Mouse (Mus musculus): ENCODE measurements around the gene Resp18.
A peak's percentile ranks its signal among the peaks of the same experiment; 100 is the strongest.
"Not testable (repeated sequence)": the region's sequence is repeated elsewhere in the genome, so short reads cannot be mapped to it uniquely, and the experiment has no call there.

Resp18 gene

DNA sequence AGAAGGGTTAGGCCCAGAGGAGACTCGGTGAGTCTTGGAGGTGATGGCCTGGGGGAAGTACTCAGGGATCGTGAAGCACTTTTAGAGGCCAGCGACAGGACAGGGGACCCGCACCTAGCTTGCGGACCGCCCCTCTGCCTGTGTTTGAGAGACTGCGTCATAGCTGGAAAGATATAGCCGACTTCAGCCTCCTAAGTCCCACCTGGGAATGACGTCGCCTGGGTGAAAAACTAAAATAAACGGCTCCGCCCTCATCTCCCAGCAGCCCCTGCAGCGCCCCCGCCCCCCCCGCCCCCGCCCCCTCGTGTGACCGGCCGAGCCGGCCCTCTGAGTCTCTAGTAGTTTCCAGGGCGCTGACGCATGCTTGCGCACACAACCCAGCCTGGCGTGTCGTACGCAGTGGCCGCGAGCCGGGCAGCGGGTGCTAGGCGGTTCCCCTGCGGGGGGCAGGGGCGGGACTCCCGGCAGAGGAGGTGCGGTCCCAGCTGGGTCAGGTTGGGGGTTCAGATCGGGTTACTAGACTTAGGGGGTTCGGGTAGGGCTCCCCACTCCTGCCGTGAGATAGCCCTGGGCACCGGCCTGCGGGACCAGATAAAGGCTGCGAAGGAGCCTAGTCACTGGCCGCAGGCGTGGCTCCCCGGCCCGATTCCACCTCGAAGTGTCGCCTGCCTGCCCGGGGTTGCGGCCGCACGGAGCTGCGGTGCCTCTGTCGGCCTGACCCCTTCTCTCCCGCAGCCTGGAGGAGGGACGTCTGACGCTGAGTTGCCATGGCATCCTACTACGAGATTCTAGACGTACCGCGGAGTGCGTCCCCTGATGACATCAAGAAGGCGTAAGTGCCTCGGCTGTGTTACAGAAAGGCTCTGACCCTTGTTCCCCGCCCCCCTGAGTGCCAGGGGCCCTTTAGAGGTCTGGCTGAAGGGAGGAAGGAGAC is 41.8 kb downstream of the Resp18 start, which contains the start of gene Dnajb2:
Dnajb2 (plus strand) TSS at position 290 of the 934 bp plus-strand sequence.
- DNase-seq (ENCODE audit: low spot score) = peak; percentile 94

GRCm38 (mm10) chr1:75234606-75235005 is 43.6 kb downstream of the Resp18 start:
- DNase-seq (ENCODE audit: low spot score) = peak; percentile 56

GRCm38 (mm10) chr1:75232489-75232888 is 45.7 kb downstream of the Resp18 start:
- DNase-seq (ENCODE audit: low spot score) = not testable (repeated sequence)

DNA sequence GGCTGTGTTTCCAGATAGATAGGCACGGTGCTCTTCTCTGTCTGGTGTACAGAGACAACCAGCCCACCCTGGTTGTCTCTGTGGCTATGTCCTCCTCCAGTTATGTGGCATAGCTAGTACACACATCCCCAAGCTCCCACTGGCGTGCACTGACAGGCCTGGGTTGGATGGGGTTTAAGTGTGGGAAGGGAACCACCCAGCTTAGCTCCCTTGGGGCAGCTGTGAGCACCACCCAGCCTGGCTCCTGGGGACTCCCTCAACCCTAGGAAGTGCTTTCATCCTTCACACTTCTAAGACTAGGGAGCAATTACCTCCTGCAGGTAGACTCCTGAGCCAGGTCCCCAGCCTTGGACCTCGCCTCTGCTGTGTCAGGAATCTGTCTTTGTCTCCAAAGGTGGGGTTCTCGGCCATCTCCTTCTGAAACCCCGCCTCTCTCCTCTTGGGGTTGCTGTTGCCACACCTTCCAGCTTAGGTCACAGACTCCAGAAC is 46.5 kb downstream of the Resp18 start, which contains the start of gene A630095N17Rik:
A630095N17Rik (minus strand) TSS at position 439 of the 489 bp plus-strand sequence.
- no peak for DNase-seq (ENCODE audit: low spot score)

- DNase-seq (ENCODE audit: low spot score) = no peak
Measured at GRCm38 (mm10) chr1:75231224-75231623, 47.0 kb downstream of the Resp18 start.

DNA sequence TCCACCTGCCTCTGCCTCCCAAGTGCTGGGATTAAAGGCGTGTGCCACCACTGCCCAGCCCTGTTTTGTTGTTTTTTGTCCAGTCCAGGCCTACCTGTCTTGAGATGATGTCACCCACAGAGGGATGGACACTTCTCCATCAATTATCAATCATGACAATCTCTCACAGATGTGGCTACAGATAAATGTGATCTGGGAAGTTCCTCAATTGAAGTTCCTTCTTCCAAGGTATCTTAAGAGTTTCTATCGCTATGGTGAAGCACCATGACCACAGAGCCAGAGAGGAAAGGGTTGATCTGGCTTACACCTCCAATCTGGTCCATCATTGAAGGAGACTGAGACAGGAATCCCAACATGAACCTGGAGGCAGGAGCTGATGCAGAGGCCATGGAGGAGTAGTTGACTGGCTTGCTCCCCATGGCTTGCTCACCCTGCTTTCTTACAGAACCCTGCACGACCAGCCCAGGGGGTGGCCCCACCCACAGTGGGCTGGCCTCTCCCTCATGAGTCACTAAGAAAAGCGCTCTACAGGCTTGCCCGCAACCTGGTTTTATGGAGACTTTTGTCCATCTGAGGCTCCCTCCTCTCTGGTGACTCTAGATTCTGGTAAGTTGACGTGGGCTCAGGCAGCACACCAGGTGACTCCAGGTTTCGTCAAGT is 47.8 kb downstream of the Resp18 start:
- DNase-seq (ENCODE audit: low spot score) = no peak

GRCm38 (mm10) chr1:75229158-75229557 is 49.1 kb downstream of the Resp18 start:
- DNase-seq (ENCODE audit: low spot score) = no peak

- DNase-seq (ENCODE audit: low spot score) = no peak
Measured at GRCm38 (mm10) chr1:75227653-75228052, 50.6 kb downstream of the Resp18 start.

- no peak for DNase-seq (ENCODE audit: low spot score)
Measured at GRCm38 (mm10) chr1:75226138-75226537, 52.1 kb downstream of the Resp18 start.

- no peak for DNase-seq (ENCODE audit: low spot score)
Measured at GRCm38 (mm10) chr1:75225473-75225872, 52.7 kb downstream of the Resp18 start.

- DNase-seq (ENCODE audit: low spot score) = no peak
Measured at GRCm38 (mm10) chr1:75223532-75223931, 54.7 kb downstream of the Resp18 start.

DNA sequence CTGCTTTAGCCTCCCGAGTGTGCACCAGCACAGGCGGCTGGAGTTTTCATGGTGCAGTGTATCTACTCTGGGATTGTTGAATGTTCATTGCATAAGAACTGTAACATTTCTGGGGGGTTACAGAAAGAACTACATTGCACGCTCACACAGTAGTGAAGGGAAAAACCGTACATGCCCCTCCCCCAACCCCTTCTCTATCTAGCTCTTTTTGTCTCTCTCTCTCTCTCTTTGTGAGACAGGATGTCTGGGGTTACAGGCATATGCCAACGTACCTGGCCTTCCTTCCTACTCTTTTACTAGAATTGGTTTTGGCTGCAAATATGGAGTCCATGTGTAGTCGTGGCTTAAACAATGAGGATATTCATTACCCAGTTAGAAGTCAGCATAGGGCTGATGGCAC is 55.3 kb downstream of the Resp18 start:
- no peak for DNase-seq (ENCODE audit: low spot score)

Data from yolk sac, embryonic 10.5 days (tissue).